Mouse (Mus musculus) lung, embryonic 15.5 days (tissue): ENCODE results near the gene Adrm1. TPM values are rescaled to one million over a fixed set of nuclear protein-coding genes. Genes with fewer than 3 reads are reported as not detected.

Source experiments
- ATAC-seq: fragments of 200-750 bp; cut with Nextera tagmentation; 2 replicates; pipeline ENCODE4 v1.8.0; 2017; ENCODE audit warnings: moderate number of reproducible peaks, borderline replicate concordance; ENCODE audit not compliant: low FRiP score, low TSS enrichment; ENCODE audit errors: extremely low read depth
- H3K27ac ChIP-seq: fragments of 300-500 bp; sonication (generic); 2 replicates; pipeline ENCODE4 v1.5.1; 2015; ENCODE audit warnings: moderate library complexity, mild to moderate bottlenecking, inconsistent platforms
- H3K27me3 ChIP-seq: fragments of 300-500 bp; sonication (generic); 2 replicates; pipeline ENCODE4 v1.6.1; 2015; ENCODE audit warnings: inconsistent platforms
- H3K36me3 ChIP-seq: fragments of 300-500 bp; sonication (generic); 2 replicates; pipeline ENCODE4 v1.6.1; 2015; ENCODE audit warnings: inconsistent platforms
- H3K4me1 ChIP-seq: fragments of 300-500 bp; sonication (generic); 2 replicates; pipeline ENCODE4 v1.6.1; 2015; ENCODE audit warnings: inconsistent platforms
- H3K4me2 ChIP-seq: fragments of 300-500 bp; sonication (generic); 2 replicates; pipeline ENCODE4 v1.6.1; 2015; ENCODE audit warnings: inconsistent platforms, mild to moderate bottlenecking, moderate library complexity
- H3K4me3 ChIP-seq: fragments of 300-500 bp; sonication (generic); 2 replicates; pipeline ENCODE4 v1.5.1; 2015; ENCODE audit warnings: mild to moderate bottlenecking, inconsistent platforms
- H3K9ac ChIP-seq: fragments of 300-500 bp; sonication (generic); 2 replicates; pipeline ENCODE4 v1.6.1; 2015; ENCODE audit warnings: inconsistent platforms
- H3K9me3 ChIP-seq: fragments of 300-500 bp; sonication (generic); 2 replicates; pipeline ENCODE4 v1.6.1; 2016; ENCODE audit warnings: inconsistent platforms
- WGBS: fragments of 180-500 bp; shearing (Covaris S2); methylation state at CpG from one replicate; pipeline ENCODE4 v1.1.7; 2015; 5-methylcytosine and 5-hydroxymethylcytosine counted together
- polyA plus RNA-seq: library from polyadenylated mRNA; unstranded; fragments of >200 nt; fragmentation: Nextera tagmentation; extraction: Ambion mirVana; gene quantifications from 2 replicates; pipeline ENCODE4 v1.2.1, GENCODE M21; 2015

Gene Adrm1
- polyA plus RNA-seq = 184 and 191 TPM in 2 replicates

DNA sequence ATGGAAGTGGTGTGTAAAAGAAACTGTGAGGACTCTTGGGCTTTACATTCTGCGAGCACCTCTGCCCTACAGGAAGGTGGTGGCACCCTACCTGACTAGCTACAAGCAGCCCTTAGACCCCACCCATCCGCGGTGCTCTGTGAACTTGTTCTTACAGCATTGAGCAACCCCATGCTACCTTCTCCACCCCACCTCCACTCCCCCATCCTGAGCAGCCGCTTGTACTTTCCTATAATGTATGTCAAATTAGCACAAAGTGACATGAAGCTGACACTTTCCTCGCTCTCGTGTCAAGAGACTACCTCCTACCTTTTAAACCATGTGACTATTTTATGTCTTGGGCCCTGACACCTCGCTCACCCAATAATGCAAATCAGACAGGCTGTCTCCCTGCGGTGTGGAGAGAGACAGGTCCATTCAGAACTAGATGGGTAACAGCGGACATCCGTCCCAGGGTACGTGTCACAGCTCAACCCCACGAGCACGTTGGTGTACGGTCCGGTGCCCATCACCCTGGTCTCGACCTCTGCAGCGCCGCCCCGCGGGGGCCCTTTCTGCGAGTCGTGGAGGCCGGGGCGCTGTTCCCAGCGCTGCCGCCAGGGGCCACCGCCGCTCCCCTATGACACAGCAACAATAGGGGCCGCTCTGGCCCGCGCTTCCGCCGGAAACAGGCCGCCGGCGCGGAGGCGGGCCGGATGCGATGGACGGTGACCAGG lies at the start of gene Adrm1:
Gene Adrm1, plus strand, starts transcription at position 680 of the 716 bp plus-strand sequence.
- WGBS = 4% methylated on average over 41 of the region's 41 CpGs
- Histone ChIP-seq H3K4me3 (peak within 1 kb of the TSS; percentile 99), H3K4me2 (peak within 1 kb of the TSS; percentile 82), H3K36me3 (peaks cover 25% of the 10 kb centered on the region), H3K27ac (peak within 1 kb of the TSS; percentile 88), H3K4me1 (peaks cover 25% of the 10 kb centered on the region), H3K27me3 (no peaks in the 10 kb centered on the region), H3K9ac (peak within 1 kb of the TSS; percentile 98), H3K9me3 (no peaks in the 10 kb centered on the region)
- peak; percentile 99 for ATAC-seq

GRCm38 (mm10) chr2:180124192-180124591 lies 47.1 kb upstream of the Adrm1 start:
- Histone ChIP-seq H3K27me3 (no peaks in the 10 kb centered on the region), H3K9me3 (no peaks in the 10 kb centered on the region), H3K4me1 (peaks cover 22% of the 10 kb centered on the region), H3K36me3 (0 out of 2 replicates have a peak, but pooled peaks cover 3% of the 10 kb centered on the region), H3K4me3 (no peak overlapping the region), H3K4me2 (no peak overlapping the region), H3K27ac (no peak overlapping the region), H3K9ac (no peak overlapping the region)
- 87% methylated on average over 2 of the region's 2 CpGs for WGBS
- no peak for ATAC-seq

- H3K4me3 ChIP-seq = no peak overlapping the region
- no peaks in the 10 kb centered on the region for H3K9me3 ChIP-seq
- no peak; the same call in 1 of the 2 replicates for ATAC-seq
- H3K27me3 ChIP-seq = no peaks in the 10 kb centered on the region
- no peak overlapping the region for H3K4me2 ChIP-seq
- H3K4me1 ChIP-seq = peaks cover 14% of the 10 kb centered on the region
- H3K27ac ChIP-seq = no peak overlapping the region
- H3K9ac ChIP-seq = no peak overlapping the region
- 0 out of 2 replicates have a peak, but pooled peaks cover 3% of the 10 kb centered on the region for H3K36me3 ChIP-seq
- WGBS = 12% methylated on average over 4 of the region's 4 CpGs
These were observed 45.1 kb upstream of the Adrm1 start for GRCm38 (mm10) chr2:180126195-180126594.

DNA sequence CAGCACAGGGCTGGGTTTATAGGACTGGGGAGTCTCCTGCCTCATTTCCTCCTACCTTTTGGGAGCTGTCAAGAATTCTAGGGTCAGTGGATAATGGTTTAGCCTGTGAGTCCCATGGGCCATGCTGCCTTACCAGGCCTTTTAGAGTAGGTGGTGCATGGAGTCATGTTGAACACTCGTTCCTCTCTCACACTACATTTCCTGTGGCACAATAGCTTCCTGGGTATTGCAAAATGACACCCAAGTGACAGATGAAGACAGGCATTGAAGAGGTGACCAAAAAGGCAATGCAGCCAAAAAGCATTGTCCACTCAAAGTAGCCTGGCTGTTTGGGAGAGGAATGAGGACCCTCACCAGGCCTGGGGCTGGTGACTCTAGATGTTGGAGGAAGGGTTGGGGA lies 43.6 kb upstream of the Adrm1 start:
- Histone ChIP-seq H3K4me2 (no peak overlapping the region), H3K27me3 (no peaks in the 10 kb centered on the region), H3K4me3 (no peak overlapping the region), H3K9me3 (no peaks in the 10 kb centered on the region), H3K4me1 (peaks cover 14% of the 10 kb centered on the region), H3K36me3 (0 out of 2 replicates have a peak, but pooled peaks cover 3% of the 10 kb centered on the region), H3K9ac (no peak overlapping the region), H3K27ac (no peak overlapping the region)
- no peak for ATAC-seq
- WGBS = 46% methylated on average over 1 of the region's 1 CpGs

- H3K27me3 ChIP-seq = no peaks in the 10 kb centered on the region
- no peaks in the 10 kb centered on the region for H3K9me3 ChIP-seq
- H3K27ac ChIP-seq = no peak overlapping the region
- no peaks in the 10 kb centered on the region for H3K4me1 ChIP-seq
- H3K9ac ChIP-seq = no peak overlapping the region
- H3K4me3 ChIP-seq = no peak overlapping the region
- H3K4me2 ChIP-seq = no peak overlapping the region
- 87% methylated on average over 4 of the region's 4 CpGs for WGBS
- H3K36me3 ChIP-seq = no peaks in the 10 kb centered on the region
- no peak for ATAC-seq
These were observed 38.1 kb upstream of the Adrm1 start for GRCm38 (mm10) chr2:180133231-180133630.

DNA sequence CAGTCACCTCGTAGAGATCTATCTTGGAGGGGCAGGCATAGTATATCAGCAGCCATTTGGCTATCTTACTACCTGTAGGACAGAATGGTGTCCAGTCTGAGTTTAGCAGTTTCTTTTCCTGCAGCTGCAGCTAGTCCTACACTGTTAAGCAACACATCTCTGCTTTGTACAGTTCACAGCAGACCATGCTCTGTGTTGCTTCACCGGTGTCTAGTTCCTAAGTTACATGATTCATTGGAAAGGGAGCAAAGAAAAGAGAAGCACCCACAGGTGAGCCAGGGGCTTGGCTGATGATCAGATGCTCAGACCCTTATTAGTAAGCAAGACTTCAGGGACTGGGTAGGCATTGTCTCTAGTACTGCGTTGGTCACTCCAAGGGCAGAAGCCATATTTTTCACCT lies 37.4 kb upstream of the Adrm1 start:
- no peak overlapping the region for H3K27ac ChIP-seq
- no peaks in the 10 kb centered on the region for H3K27me3 ChIP-seq
- H3K4me3 ChIP-seq = no peak overlapping the region
- H3K9me3 ChIP-seq = no peaks in the 10 kb centered on the region
- no peak for ATAC-seq
- 0 out of 2 replicates have a peak, but pooled peaks cover 4% of the 10 kb centered on the region for H3K36me3 ChIP-seq
- no peak overlapping the region for H3K9ac ChIP-seq
- no peaks in the 10 kb centered on the region for H3K4me1 ChIP-seq
- H3K4me2 ChIP-seq = no peak overlapping the region
- 80% methylated on average over 3 of the region's 3 CpGs for WGBS

DNA sequence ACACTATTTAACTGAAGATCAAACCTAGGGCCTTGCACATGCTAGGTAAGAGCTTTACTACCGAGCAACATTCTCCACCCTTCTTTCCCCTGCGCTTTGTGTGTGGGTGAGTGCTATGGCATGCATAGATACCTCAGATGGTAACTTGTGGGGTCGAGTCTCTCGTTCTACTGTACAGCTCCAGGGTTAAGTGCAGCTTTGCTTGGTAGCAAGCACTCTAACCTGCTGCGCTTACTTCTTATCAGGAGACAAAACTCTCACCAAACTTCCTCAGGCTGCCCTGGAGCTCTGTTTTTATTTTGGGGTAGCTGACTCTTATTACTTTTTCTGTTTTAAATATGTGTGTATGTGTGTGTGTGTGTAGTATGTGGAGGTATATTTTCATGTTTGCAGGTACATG lies 35.9 kb upstream of the Adrm1 start:
- Histone ChIP-seq H3K4me1 (no peaks in the 10 kb centered on the region), H3K4me3 (no peak overlapping the region), H3K27ac (no peak overlapping the region), H3K9me3 (no peaks in the 10 kb centered on the region), H3K27me3 (no peaks in the 10 kb centered on the region), H3K36me3 (0 out of 2 replicates have a peak, but pooled peaks cover 6% of the 10 kb centered on the region), H3K4me2 (no peak overlapping the region), H3K9ac (no peak overlapping the region)
- WGBS = 65% methylated on average over 5 of the region's 5 CpGs
- ATAC-seq = no peak

DNA sequence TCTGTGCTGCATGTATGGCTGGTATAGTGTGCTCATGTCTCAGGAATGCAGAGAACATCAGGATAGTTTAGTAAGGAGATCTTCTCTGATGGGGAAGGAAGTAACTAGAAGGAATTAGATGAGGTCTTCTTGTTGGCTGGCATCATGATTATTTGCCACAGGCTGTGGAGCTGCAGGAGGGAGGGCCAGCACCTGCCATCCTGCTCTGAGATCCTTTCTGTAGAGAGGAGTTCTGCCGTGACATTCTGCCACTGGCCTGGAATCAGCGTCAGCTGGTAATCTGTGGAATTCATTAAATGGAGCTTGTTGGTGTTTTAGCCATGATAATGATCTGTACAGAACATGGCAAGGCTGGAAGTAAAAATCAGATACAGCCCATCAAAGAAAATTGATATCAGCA lies 25.2 kb upstream of the Adrm1 start:
- Histone ChIP-seq H3K9ac (no peak overlapping the region), H3K4me2 (no peak overlapping the region), H3K9me3 (no peaks in the 10 kb centered on the region), H3K27ac (no peak overlapping the region), H3K36me3 (peaks cover 50% of the 10 kb centered on the region), H3K4me1 (no peaks in the 10 kb centered on the region), H3K4me3 (no peak overlapping the region), H3K27me3 (no peaks in the 10 kb centered on the region)
- WGBS = 79% methylated on average over 2 of the region's 2 CpGs
- no peak for ATAC-seq

GRCm38 (mm10) chr2:180147379-180147778 lies 23.9 kb upstream of the Adrm1 start:
- 91% methylated on average over 6 of the region's 6 CpGs for WGBS
- no peak for ATAC-seq
- no peak overlapping the region for H3K27ac ChIP-seq

DNA sequence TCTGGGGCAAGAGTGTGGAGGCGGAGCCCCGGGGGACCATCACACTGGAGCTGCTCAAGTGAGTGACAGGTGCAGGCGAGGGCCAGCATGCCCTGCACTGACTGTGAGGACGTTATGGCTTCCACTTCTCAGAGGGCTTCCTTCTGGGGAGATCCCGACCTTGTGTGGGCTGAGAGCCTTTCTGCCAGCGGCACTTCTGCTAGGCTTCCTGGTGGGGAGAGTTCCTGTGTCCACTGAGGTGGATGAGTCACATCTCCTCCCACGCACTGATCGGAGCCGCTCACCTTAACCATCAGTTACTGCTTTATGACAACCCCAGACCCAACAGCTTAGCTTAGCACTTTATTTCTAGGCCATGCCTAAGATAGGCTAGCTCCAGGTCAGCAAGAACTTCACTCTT lies 22.7 kb upstream of the Adrm1 start:
- Histone ChIP-seq H3K36me3 (peaks cover 63% of the 10 kb centered on the region), H3K27ac (no peak overlapping the region), H3K9me3 (no peaks in the 10 kb centered on the region), H3K4me1 (no peaks in the 10 kb centered on the region), H3K9ac (no peak overlapping the region), H3K4me3 (no peak overlapping the region), H3K27me3 (no peaks in the 10 kb centered on the region), H3K4me2 (no peak overlapping the region)
- 85% methylated on average over 9 of the region's 9 CpGs for WGBS
- no peak for ATAC-seq

More at GRCm38 (mm10) chr2:180147379-180147778, 23.9 kb upstream of the Adrm1 start:
- Histone ChIP-seq H3K4me1 (no peaks in the 10 kb centered on the region), H3K9me3 (no peaks in the 10 kb centered on the region), H3K4me3 (no peak overlapping the region), H3K36me3 (peaks cover 53% of the 10 kb centered on the region), H3K4me2 (no peak overlapping the region), H3K27me3 (no peaks in the 10 kb centered on the region), H3K9ac (no peak overlapping the region)

GRCm38 (mm10) chr2:180154796-180155195 lies 16.5 kb upstream of the Adrm1 start:
- no peaks in the 10 kb centered on the region for H3K9me3 ChIP-seq
- WGBS = 72% methylated on average over 3 of the region's 3 CpGs
- H3K27ac ChIP-seq = no peak overlapping the region
- no peak overlapping the region for H3K4me3 ChIP-seq
- no peak for ATAC-seq
- no peaks in the 10 kb centered on the region for H3K27me3 ChIP-seq
- no peak overlapping the region for H3K9ac ChIP-seq
- no peaks in the 10 kb centered on the region for H3K4me1 ChIP-seq
- H3K4me2 ChIP-seq = no peak overlapping the region
- H3K36me3 ChIP-seq = peaks cover 64% of the 10 kb centered on the region

DNA sequence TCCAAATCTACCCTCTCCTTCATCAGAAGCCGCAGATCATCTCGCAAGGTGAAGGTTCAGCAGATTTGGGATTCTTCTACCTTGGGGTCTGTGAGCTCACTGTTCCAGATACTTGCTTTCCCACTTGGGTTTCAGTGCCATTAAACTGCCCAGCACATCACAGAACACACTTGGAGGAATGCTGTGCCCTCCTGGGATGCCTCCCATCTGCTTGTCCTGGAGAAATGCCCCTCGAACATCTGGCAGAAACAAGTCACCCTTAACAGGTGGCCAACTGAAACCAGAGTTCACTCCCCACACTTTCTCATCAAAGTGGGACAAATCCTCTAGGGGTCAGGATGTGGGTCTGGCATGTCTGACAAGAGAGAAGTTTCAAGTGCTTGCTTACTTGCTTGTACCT lies 12.7 kb upstream of the Adrm1 start:
- peaks cover 62% of the 10 kb centered on the region for H3K36me3 ChIP-seq
- no peak for ATAC-seq
- H3K9me3 ChIP-seq = no peaks in the 10 kb centered on the region
- WGBS = 90% methylated on average over 3 of the region's 3 CpGs
- no peak overlapping the region for H3K9ac ChIP-seq
- H3K27me3 ChIP-seq = no peaks in the 10 kb centered on the region
- H3K27ac ChIP-seq = no peak overlapping the region
- no peak overlapping the region for H3K4me3 ChIP-seq
- no peaks in the 10 kb centered on the region for H3K4me1 ChIP-seq
- no peak overlapping the region for H3K4me2 ChIP-seq
